Mouse (Mus musculus) CH12.LX (cell line): ENCODE results near the gene Galnt14.

ENCODE experiments used
- CTCF ChIP-seq, 2 experiments: IDR thresholded peaks in 1 of 2; conservative IDR thresholded peaks in 1 of 2; 2 replicates each; pipeline ENCODE4 v1.5.1; 2011 to 2012; ENCODE audit warnings: low read depth in 2 of 2, low read length in 2 of 2, improper control_type of control experiment in 1 of 2, inconsistent platforms in 1 of 2, mild to moderate bottlenecking in 1 of 2, moderate library complexity in 1 of 2
- EP300 ChIP-seq: IDR thresholded peaks from 2 replicates; pipeline ENCODE4 v1.6.1; 2011; ENCODE audit warnings: low read length, improper control_type of control experiment
- HCFC1 ChIP-seq: IDR thresholded peaks from 2 replicates; pipeline ENCODE4 v1.6.1; 2012; ENCODE audit warnings: low read depth, mild to moderate bottlenecking, inconsistent platforms, low read length, improper control_type of control experiment
- NELFE ChIP-seq: IDR thresholded peaks from 2 replicates; pipeline ENCODE4 v1.6.1; 2011; ENCODE audit warnings: low read depth, low read length, improper control_type of control experiment
- POLR2A ChIP-seq: IDR thresholded peaks from 2 replicates; pipeline ENCODE4 v1.6.1; 2011; ENCODE audit warnings: low read depth, mild to moderate bottlenecking, improper control_type of control experiment, low read length
- POLR2AphosphoS2 ChIP-seq: IDR thresholded peaks from 2 replicates; pipeline ENCODE4 v1.6.1; 2011; ENCODE audit warnings: low read depth, low read length, improper control_type of control experiment
- TBP ChIP-seq: conservative IDR thresholded peaks from 2 replicates; pipeline ENCODE4 v1.6.1; 2011; ENCODE audit warnings: low read depth, low read length, improper control_type of control experiment
- TCF12 ChIP-seq: IDR thresholded peaks from 2 replicates; pipeline ENCODE4 v1.6.1; 2014; ENCODE audit warnings: low read depth, mild to moderate bottlenecking, inconsistent platforms, low read length, improper control_type of control experiment

DNA sequence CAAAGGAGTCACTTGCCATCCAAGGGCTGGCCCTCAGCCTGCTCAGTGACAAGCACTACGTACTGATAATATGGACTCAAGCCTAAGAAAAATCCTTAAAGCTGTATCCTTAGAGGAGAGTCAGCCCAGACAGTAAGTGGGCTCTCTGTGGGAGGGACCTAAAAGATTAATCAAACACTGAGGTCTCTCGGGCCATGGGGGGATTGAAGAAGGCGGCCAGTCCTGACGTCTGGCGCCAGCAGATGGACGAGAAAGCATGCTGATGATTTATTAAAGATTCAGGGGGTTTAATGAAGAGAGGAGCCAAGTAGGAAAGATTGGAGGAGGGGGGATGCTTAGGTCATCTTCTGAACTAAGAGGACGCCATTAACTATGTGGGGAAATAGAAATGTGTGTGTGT is 162.1 kb downstream of the Galnt14 start:
- no peak for TF ChIP-seq TBP
- no peak for TF ChIP-seq CTCF (conservative IDR thresholded peaks at IDR 0.05 in 1 of 2, IDR thresholded peaks at IDR 0.05 in 1 of 2; ENCODE audit: low read depth in 2 of 2, low read length in 2 of 2)
- TF ChIP-seq TCF12: no peak
- TF ChIP-seq NELFE: no peak
- no peak for TF ChIP-seq POLR2A
- TF ChIP-seq EP300: no peak
- no peak for TF ChIP-seq HCFC1
- TF ChIP-seq POLR2AphosphoS2: no peak
